Mouse (Mus musculus) right cerebral cortex, postnatal 36 days (tissue): ENCODE results near the gene Gfap.

ENCODE experiments used
- DNase-seq, 2 experiments: peaks; one replicate each; pipeline ENCODE4 v3.0.0; 2022; ENCODE audit warnings: low spot score in 2 of 2, mixed read lengths in 1 of 2

Gfap gene

DNA sequence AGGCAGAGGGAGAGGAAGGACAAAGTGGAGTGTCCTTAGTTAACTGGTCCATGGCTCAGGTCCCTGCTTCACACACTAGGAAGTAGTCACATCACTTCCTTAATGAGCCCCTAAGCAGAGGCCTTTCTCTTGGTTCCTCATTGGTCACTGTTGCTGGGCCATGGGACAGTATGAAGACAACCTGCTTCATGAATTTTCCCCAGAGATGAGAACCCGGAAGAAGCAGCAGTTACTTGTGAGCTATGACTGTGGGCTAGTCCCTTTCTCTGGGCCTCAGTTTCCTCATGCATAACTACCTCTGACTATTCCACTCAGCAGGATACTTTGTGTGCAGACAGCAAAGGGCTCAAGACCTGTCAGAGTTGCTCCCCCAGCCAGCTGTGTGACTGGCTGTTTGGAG is 63.3 kb downstream of the Gfap start:
- no peak for DNase-seq
